In genomic region chr2:119547522-119548370, GRCm38 (mm10) we compare ENCODE assay signal across 8 mouse cellular contexts. TPM values are rescaled to one million over a fixed set of nuclear protein-coding genes. Genes with fewer than 3 reads are reported as not detected.
DNase-seq lines count a peak whose midpoint lies in the region; ATAC-seq and TF ChIP-seq lines count a peak whose summit lies in the region.

Exd1 (minus strand) TSS chr2:119547627.
Chp1 (plus strand) TSS chr2:119547697.

- peak within 1 kb of the TSS; percentile 80 for H3K4me3 ChIP-seq in heart, embryonic 12.5 days
- peak within 1 kb of the TSS; percentile 63 for H3K4me3 ChIP-seq in kidney, postnatal 0 days (replicated peaks; ENCODE audit: low read depth, low read length)
- peak within 1 kb of the TSS; percentile 57 for H3K4me3 ChIP-seq in liver, embryonic 11.5 days (ENCODE audit: low read depth, low read length)
- H3K4me3 ChIP-seq in stomach, embryonic 14.5 days (ENCODE audit: low read depth, low read length), result peak within 1 kb of the TSS; percentile 64

- ATAC-seq in erythroid progenitor cell, adult 5-6 weeks (replicated peaks; ENCODE audit: low FRiP score, poor library complexity, severe bottlenecking), result peak; percentile 94
- peak; percentile 99 for ATAC-seq in heart, embryonic 12.5 days (ENCODE audit: insufficient number of reproducible peaks, low FRiP score)
- peak; percentile 97 for ATAC-seq in kidney, postnatal 0 days (replicated peaks; ENCODE audit: low FRiP score, low read depth)
- peak; percentile 95 for ATAC-seq in liver, embryonic 11.5 days (replicated peaks; ENCODE audit: low FRiP score)
- peak; percentile 98 for ATAC-seq in stomach, embryonic 14.5 days (ENCODE audit: insufficient number of reproducible peaks, insufficient read depth, low FRiP score, low read depth)

- WGBS in heart, embryonic 12.5 days, result under 1% methylated on average over 57 of the region's 57 CpGs
- WGBS in kidney, postnatal 0 days, result under 1% methylated on average over 55 of the region's 57 CpGs
- WGBS in liver, embryonic 11.5 days, result under 1% methylated on average over 57 of the region's 57 CpGs
- under 1% methylated on average over 57 of the region's 57 CpGs for WGBS in stomach, embryonic 14.5 days

- DNase-seq in CD4-positive helper T cell, adult 2 months (ENCODE audit: low read depth, low spot score), result peak; percentile 96
- DNase-seq in brain, embryonic 18.5 days (ENCODE audit: low read depth, low spot score), result peak; percentile 91
- peak; percentile 98 for DNase-seq in kidney, postnatal 0 days (ENCODE audit: low spot score)
- DNase-seq in liver, embryonic 11.5 days (ENCODE audit: low spot score), result peak; percentile 96
- DNase-seq in naive thymus-derived CD4-positive, alpha-beta T cell, adult 2 months (ENCODE audit: low read depth), result peak; percentile 96

- H3K4me2 ChIP-seq in heart, embryonic 12.5 days, result peak within 1 kb of the TSS; percentile 83
- peak within 1 kb of the TSS; percentile 64 for H3K4me2 ChIP-seq in kidney, postnatal 0 days (ENCODE audit: low read length)
- peak within 1 kb of the TSS; percentile 84 for H3K4me2 ChIP-seq in liver, embryonic 11.5 days
- H3K4me2 ChIP-seq in stomach, embryonic 14.5 days (replicated peaks; ENCODE audit: low read depth, low read length), result peak within 1 kb of the TSS; percentile 80

- no peaks in the 10 kb centered on the region for H3K27me3 ChIP-seq in heart, embryonic 12.5 days (replicated peaks)
- no peaks in the 10 kb centered on the region for H3K27me3 ChIP-seq in kidney, postnatal 0 days (ENCODE audit: insufficient read depth, low read length)
- no peaks in the 10 kb centered on the region for H3K27me3 ChIP-seq in liver, embryonic 11.5 days (replicated peaks; ENCODE audit: control insufficient read depth, insufficient read depth, low read length)
- H3K27me3 ChIP-seq in stomach, embryonic 14.5 days (ENCODE audit: control insufficient read depth, insufficient read depth, low read length), result no peaks in the 10 kb centered on the region

- no peaks in the 10 kb centered on the region for H3K36me3 ChIP-seq in heart, embryonic 12.5 days
- H3K36me3 ChIP-seq in kidney, postnatal 0 days (ENCODE audit: insufficient read depth, low read length), result no peaks in the 10 kb centered on the region
- H3K36me3 ChIP-seq in liver, embryonic 11.5 days (ENCODE audit: control insufficient read depth, insufficient read depth, low read length), result no peaks in the 10 kb centered on the region
- no peaks in the 10 kb centered on the region for H3K36me3 ChIP-seq in stomach, embryonic 14.5 days (ENCODE audit: control insufficient read depth, insufficient read depth, low read length)

- H3K9me3 ChIP-seq in heart, embryonic 12.5 days (replicated peaks), result no peaks in the 10 kb centered on the region
- no peaks in the 10 kb centered on the region for H3K9me3 ChIP-seq in kidney, postnatal 0 days (replicated peaks; ENCODE audit: low read length)
- H3K9me3 ChIP-seq in liver, embryonic 11.5 days (ENCODE audit: control insufficient read depth, low read length), result no peaks in the 10 kb centered on the region
- no peaks in the 10 kb centered on the region for H3K9me3 ChIP-seq in stomach, embryonic 14.5 days (ENCODE audit: control insufficient read depth, low read depth, low read length)

- peak; percentile 12; the same call in 1 of the 2 replicates for TF ChIP-seq CTCF in kidney, postnatal 0 days (IDR thresholded peaks at IDR 0.05; ENCODE audit: low read depth)

- H3K4me1 ChIP-seq in heart, embryonic 12.5 days (replicated peaks), result peaks cover 20% of the 10 kb centered on the region
- peaks cover 4% of the 10 kb centered on the region; the same call in 1 of the 2 replicates for H3K4me1 ChIP-seq in kidney, postnatal 0 days (replicated peaks; ENCODE audit: insufficient read depth, low read length)
- H3K4me1 ChIP-seq in liver, embryonic 11.5 days (replicated peaks; ENCODE audit: control insufficient read depth, insufficient read depth, low read length), result peaks cover 14% of the 10 kb centered on the region
- peaks cover 8% of the 10 kb centered on the region; the same call in 1 of the 2 replicates for H3K4me1 ChIP-seq in stomach, embryonic 14.5 days (ENCODE audit: control insufficient read depth, insufficient read depth, low read length)

- H3K27ac ChIP-seq in heart, embryonic 12.5 days (ENCODE audit: poor library complexity, severe bottlenecking), result peak within 1 kb of the TSS; percentile 72
- H3K27ac ChIP-seq in kidney, postnatal 0 days, result peak within 1 kb of the TSS; percentile 90
- peak within 1 kb of the TSS; percentile 74; the same call in 1 of the 2 replicates for H3K27ac ChIP-seq in liver, embryonic 11.5 days (ENCODE audit: low read depth, low read length)
- H3K27ac ChIP-seq in stomach, embryonic 14.5 days (ENCODE audit: low read length), result peak within 1 kb of the TSS; percentile 70

- peak within 1 kb of the TSS; percentile 85 for H3K9ac ChIP-seq in heart, embryonic 12.5 days
- peak within 1 kb of the TSS; percentile 65 for H3K9ac ChIP-seq in kidney, postnatal 0 days (ENCODE audit: low read depth, low read length)
- H3K9ac ChIP-seq in liver, embryonic 11.5 days (ENCODE audit: low read depth, low read length), result peak within 1 kb of the TSS; percentile 61
- H3K9ac ChIP-seq in stomach, embryonic 14.5 days (replicated peaks; ENCODE audit: low read depth, low read length), result peak within 1 kb of the TSS; percentile 47

RNA-seq across cellular contexts. Expression of gene Exd1, which starts in this region (rescaled TPM):
- total RNA-seq in erythroid progenitor cell, adult 5-6 weeks (2015; ENCODE audit: low replicate concordance), result not detected in 2 replicates
- total RNA-seq in erythroid progenitor cell, adult 5-6 weeks (2017; ENCODE audit: low replicate concordance), result 0.90 TPM in 1 of 2 replicates, not detected in the other
- polyA plus RNA-seq in heart, embryonic 12.5 days (2016; fragmentation: Nextera tagmentation; extraction: Ambion mirVana), result 0.22 and 0.36 TPM in 2 replicates
- polyA plus RNA-seq in kidney, postnatal 0 days (2015; fragmentation: Nextera tagmentation; extraction: Ambion mirVana), result 0.29 and 0.47 TPM in 2 replicates
- polyA plus RNA-seq in liver, embryonic 11.5 days (2014; fragmentation: Nextera tagmentation; extraction: Ambion mirVana), result 0.25 and 0.29 TPM in 2 replicates
- 0.35 and 0.52 TPM in 2 replicates for polyA plus RNA-seq in stomach, embryonic 14.5 days (2014; fragmentation: Nextera tagmentation; extraction: Ambion mirVana)

RNA-seq across cellular contexts. Expression of gene Chp1, which starts in this region (rescaled TPM):
- total RNA-seq in erythroid progenitor cell, adult 5-6 weeks (2015; ENCODE audit: low replicate concordance), result 76.7 and 89.7 TPM in 2 replicates
- 53.0 and 61.0 TPM in 2 replicates for total RNA-seq in erythroid progenitor cell, adult 5-6 weeks (2017; ENCODE audit: low replicate concordance)
- 47.0 and 47.2 TPM in 2 replicates for polyA plus RNA-seq in heart, embryonic 12.5 days (2016; fragmentation: Nextera tagmentation; extraction: Ambion mirVana)
- polyA plus RNA-seq in kidney, postnatal 0 days (2015; fragmentation: Nextera tagmentation; extraction: Ambion mirVana), result 68.8 and 72.2 TPM in 2 replicates
- polyA plus RNA-seq in liver, embryonic 11.5 days (2014; fragmentation: Nextera tagmentation; extraction: Ambion mirVana), result 40.1 and 42.2 TPM in 2 replicates
- polyA plus RNA-seq in stomach, embryonic 14.5 days (2014; fragmentation: Nextera tagmentation; extraction: Ambion mirVana), result 67.7 and 69.6 TPM in 2 replicates

Comparison
In these comparisons a context has a peak if more than half of its experiments do, and no peak if none do; other contexts are left out.
1. Peak in every context shown above with its lines: DNase-seq, ATAC-seq, H3K4me3 ChIP-seq and H3K27ac ChIP-seq.